Mouse (Mus musculus) heart, postnatal 0 days (tissue): ENCODE data around the gene Slc9a5. TPM values are rescaled to one million over a fixed set of nuclear protein-coding genes. Genes with fewer than 3 reads are reported as not detected.

ENCODE experiments used
- ATAC-seq: fragments of 200-750 bp; cut with Nextera tagmentation; 2 replicates; pipeline ENCODE4 v1.8.0; 2017; ENCODE audit warnings: low read depth, moderate number of reproducible peaks, moderate library complexity; ENCODE audit not compliant: insufficient read depth
- DNase-seq: peaks from one replicate; pipeline ENCODE4 v3.0.0-alpha.2; 2016; ENCODE audit warnings: low spot score
- H3K27ac ChIP-seq: fragments of 300-500 bp; sonication (generic); 2 replicates; pipeline ENCODE4 v1.5.1; 2014; ENCODE audit warnings: low read depth, mild to moderate bottlenecking
- H3K27me3 ChIP-seq: fragments of 300-500 bp; sonication (generic); 2 replicates; pipeline ENCODE4 v1.6.1; 2014; ENCODE audit warnings: low read length, mixed read lengths; ENCODE audit not compliant: control insufficient read depth, insufficient read depth
- H3K36me3 ChIP-seq: fragments of 300-500 bp; sonication (generic); replicated peaks from 2 replicates; pipeline ENCODE4 v1.6.1; 2014; ENCODE audit warnings: low read length, mixed read lengths; ENCODE audit not compliant: control insufficient read depth, insufficient read depth
- H3K4me1 ChIP-seq: fragments of 300-500 bp; sonication (generic); 2 replicates; pipeline ENCODE4 v1.6.1; 2014; ENCODE audit warnings: antibody characterized with exemption; ENCODE audit not compliant: control insufficient read depth, insufficient read depth
- H3K4me2 ChIP-seq: fragments of 300-500 bp; sonication (generic); 2 replicates; pipeline ENCODE4 v1.6.1; 2014; ENCODE audit warnings: low read depth, mild to moderate bottlenecking, low read length, moderate library complexity
- H3K4me3 ChIP-seq: fragments of 300-500 bp; sonication (generic); 2 replicates; pipeline ENCODE4 v1.5.1; 2014; ENCODE audit warnings: low read depth, low read length
- H3K9ac ChIP-seq: fragments of 300-500 bp; sonication (generic); replicated peaks from 2 replicates; pipeline ENCODE4 v1.6.1; 2014; ENCODE audit warnings: low read depth, low read length, mixed read lengths
- H3K9me3 ChIP-seq: fragments of 300-500 bp; sonication (generic); replicated peaks from 2 replicates; pipeline ENCODE4 v1.6.1; 2016; ENCODE audit warnings: low read length; ENCODE audit not compliant: control insufficient read depth
- CTCF ChIP-seq: IDR thresholded peaks from 2 replicates; pipeline ENCODE4 v1.5.1; 2016; ENCODE audit warnings: antibody characterized with exemption, control low read depth, low read depth
- EP300 ChIP-seq: IDR thresholded peaks from 2 replicates; pipeline ENCODE4 v1.6.1; 2016; ENCODE audit warnings: antibody characterized with exemption, low read depth
- WGBS: fragments of 180-500 bp; shearing (Covaris S2); extraction: QIAGEN DNeasy Blood & Tissue Kit; methylation state at CpG from one replicate; pipeline ENCODE4 v1.1.7; 2014; 5-methylcytosine and 5-hydroxymethylcytosine counted together
- polyA plus RNA-seq: library from polyadenylated mRNA; unstranded; fragments of >200 nt; fragmentation: Nextera tagmentation; extraction: Ambion mirVana; gene quantifications from 2 replicates; pipeline ENCODE4 v1.2.1, GENCODE M21; 2015
- total RNA-seq: library from RNA; depleted of rRNA; stranded (reverse); fragments of >200 nt; gene quantifications from 2 replicates; pipeline ENCODE4 v1.2.3, GENCODE M21; 2014; ENCODE audit warnings: low replicate concordance

Gene Slc9a5
- total and polyA plus RNA-seq, 2 experiments from 2014 or later, result 0.41 to 1.2 TPM

- 29% methylated on average over 7 of the region's 7 CpGs for WGBS
- TF ChIP-seq EP300, result no peak
- TF ChIP-seq CTCF, result no peak
- Histone ChIP-seq H3K4me1 (peaks cover 47% of the 10 kb centered on the region), H3K36me3 (no peaks in the 10 kb centered on the region), H3K27me3 (no peaks in the 10 kb centered on the region), H3K9ac (no peak overlapping the region; the same call in 1 of the 2 replicates), H3K4me3 (no peak overlapping the region), H3K9me3 (no peaks in the 10 kb centered on the region), H3K4me2 (peak overlapping the region; percentile 95), H3K27ac (peak overlapping the region; percentile 58)
- no peak for DNase-seq
- ATAC-seq, result no peak
Measured at GRCm38 (mm10) chr8:105345061-105345975, 3.3 kb upstream of the Slc9a5 start.

GRCm38 (mm10) chr8:105346611-105347427 lies 1.8 kb upstream of the Slc9a5 start:
- Histone ChIP-seq H3K27me3 (no peaks in the 10 kb centered on the region), H3K4me3 (peak overlapping the region; percentile 79), H3K36me3 (no peaks in the 10 kb centered on the region), H3K4me1 (peaks cover 34% of the 10 kb centered on the region), H3K27ac (peak overlapping the region; percentile 76), H3K9me3 (no peaks in the 10 kb centered on the region), H3K4me2 (peak overlapping the region; percentile 95), H3K9ac (peak overlapping the region; percentile 67)
- peak; percentile 64 for ATAC-seq
- 1% methylated on average over 34 of the region's 34 CpGs for WGBS
- DNase-seq, result peak; percentile 71
- no peak for TF ChIP-seq EP300
- TF ChIP-seq CTCF, result 0 out of 2 replicates have a peak, but pooled peaks have one; percentile 0

DNA sequence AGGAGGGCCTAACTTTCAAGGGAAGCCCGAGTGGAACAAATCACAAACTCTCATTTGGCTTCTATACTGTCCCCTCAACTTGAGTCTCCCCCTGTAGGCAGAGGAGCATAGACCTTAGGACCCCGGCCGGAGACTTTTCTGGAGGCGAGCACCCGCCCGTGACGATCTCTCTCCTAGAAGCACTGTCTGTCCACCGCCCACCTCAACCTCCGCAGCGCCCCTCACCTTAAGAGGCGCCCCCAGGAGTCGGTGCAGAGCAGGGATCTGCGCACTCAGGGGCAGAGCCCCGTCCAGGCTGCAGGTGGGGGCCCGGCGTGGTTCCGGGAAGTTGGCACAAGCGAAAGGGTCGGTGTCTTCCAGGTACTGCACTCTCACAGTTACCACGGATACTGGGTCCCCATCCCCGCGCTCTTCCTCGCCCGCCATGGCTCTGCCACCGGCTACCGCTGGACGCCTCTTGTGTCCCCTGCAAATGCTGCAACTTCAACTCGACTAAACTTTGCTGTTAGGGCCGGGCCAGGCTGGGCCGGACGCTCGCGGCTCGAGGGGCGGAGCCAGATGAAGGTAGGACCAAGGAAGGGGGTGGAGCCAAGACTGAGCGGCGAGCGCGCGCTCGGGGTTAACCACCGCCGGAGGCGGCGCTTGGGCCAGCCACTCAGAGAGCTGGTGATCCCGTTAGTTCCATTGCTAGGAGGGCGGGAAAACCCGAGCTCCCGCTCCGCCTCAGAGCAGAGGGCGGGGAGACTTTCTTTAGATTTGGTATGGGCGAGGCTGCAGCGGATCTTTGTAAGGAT lies 1.0 kb upstream of the Slc9a5 start, which contains the start of gene Fhod1:
Gene Fhod1 (minus strand): TSS at position 526 of the 794 bp plus-strand sequence.
- Histone ChIP-seq H3K4me1 (peaks cover 34% of the 10 kb centered on the region), H3K9me3 (no peaks in the 10 kb centered on the region), H3K4me2 (peak within 1 kb of the TSS; percentile 95), H3K36me3 (no peaks in the 10 kb centered on the region), H3K9ac (peak within 1 kb of the TSS; percentile 67), H3K27ac (peak within 1 kb of the TSS; percentile 76), H3K27me3 (no peaks in the 10 kb centered on the region), H3K4me3 (peak within 1 kb of the TSS; percentile 79)
- TF ChIP-seq EP300 (no peak), CTCF (no peak)
- under 1% methylated on average over 53 of the region's 53 CpGs for WGBS
- DNase-seq (peak; percentile 97), ATAC-seq (peak; percentile 85)

- H3K36me3 ChIP-seq, result no peaks in the 10 kb centered on the region
- no peaks in the 10 kb centered on the region for H3K9me3 ChIP-seq
- H3K27ac ChIP-seq, result no peak overlapping the region
- peak overlapping the region; percentile 79 for H3K4me3 ChIP-seq
- 1% methylated on average over 35 of the region's 48 CpGs for WGBS
- H3K27me3 ChIP-seq, result no peaks in the 10 kb centered on the region
- peak overlapping the region; percentile 95 for H3K4me2 ChIP-seq
- TF ChIP-seq CTCF, result no peak
- TF ChIP-seq EP300, result no peak
- ATAC-seq (no peak), DNase-seq (no peak)
- H3K4me1 ChIP-seq, result peaks cover 34% of the 10 kb centered on the region
- H3K9ac ChIP-seq, result peak overlapping the region; percentile 47
Measured at GRCm38 (mm10) chr8:105349096-105349771, 591 bp downstream of the Slc9a5 start.
